Mouse (Mus musculus) splenic B cell, adult 2 months (primary cell): ENCODE measurements around the gene Ugt1a6b.
"Not testable (repeated sequence)": the region's sequence is repeated elsewhere in the genome, so short reads cannot be mapped to it uniquely, and the experiment has no call there.

Experiments
- DNase-seq: peaks from one replicate; pipeline ENCODE4 v3.0.0-alpha.2; 2011; ENCODE audit warnings: low read depth, low spot score
- H3K27me3 ChIP-seq: 2 replicates; pipeline ENCODE4 v1.6.1; 2012; ENCODE audit warnings: mild to moderate bottlenecking, low read length, moderate library complexity, mixed read lengths; ENCODE audit not compliant: control insufficient read depth, poor library complexity, insufficient read depth, severe bottlenecking
- H3K36me3 ChIP-seq: 2 replicates; pipeline ENCODE4 v1.6.1; 2012; ENCODE audit warnings: mild to moderate bottlenecking, low read length, moderate library complexity, mixed read lengths; ENCODE audit not compliant: control insufficient read depth, poor library complexity, insufficient read depth, severe bottlenecking

The Ugt1a6b gene

GRCm38 (mm10) chr1:88136646-88137045, 33.6 kb downstream of the Ugt1a6b start:
- no peaks in the 10 kb centered on the region for H3K27me3 ChIP-seq
- no peaks in the 10 kb centered on the region for H3K36me3 ChIP-seq
- DNase-seq: no peak

GRCm38 (mm10) chr1:88137264-88137663, 34.2 kb downstream of the Ugt1a6b start:
- no peaks in the 10 kb centered on the region for H3K27me3 ChIP-seq
- DNase-seq: no peak
- no peaks in the 10 kb centered on the region for H3K36me3 ChIP-seq

GRCm38 (mm10) chr1:88138145-88138544, 35.1 kb downstream of the Ugt1a6b start:
- Histone ChIP-seq H3K36me3 (no peaks in the 10 kb centered on the region), H3K27me3 (no peaks in the 10 kb centered on the region)
- no peak for DNase-seq

- H3K27me3 ChIP-seq, H3K36me3 ChIP-seq, DNase-seq: not testable (repeated sequence)
These were observed 37.4 kb downstream of the Ugt1a6b start for GRCm38 (mm10) chr1:88140492-88140891.

- H3K36me3 ChIP-seq, H3K27me3 ChIP-seq: not testable (repeated sequence)
- peak; percentile 57 for DNase-seq
These were observed 41.1 kb downstream of the Ugt1a6b start for GRCm38 (mm10) chr1:88143966-88144675.

GRCm38 (mm10) chr1:88145278-88145677, 42.2 kb downstream of the Ugt1a6b start:
- not testable (repeated sequence) for H3K27me3 ChIP-seq, H3K36me3 ChIP-seq
- DNase-seq: peak; percentile 5

GRCm38 (mm10) chr1:88150133-88150532, 47.1 kb downstream of the Ugt1a6b start:
- not testable (repeated sequence) for H3K27me3 ChIP-seq, H3K36me3 ChIP-seq, DNase-seq

GRCm38 (mm10) chr1:88158430-88158829, 55.4 kb downstream of the Ugt1a6b start:
- Histone ChIP-seq H3K27me3 (no peaks in the 10 kb centered on the region), H3K36me3 (no peaks in the 10 kb centered on the region)
- no peak for DNase-seq

GRCm38 (mm10) chr1:88165711-88166110, 62.7 kb downstream of the Ugt1a6b start, which contains the start of gene Ugt1a5:
Ugt1a5 (plus strand) TSS chr1:88166012.
- no peaks in the 10 kb centered on the region for H3K36me3 ChIP-seq
- no peak for DNase-seq

GRCm38 (mm10) chr1:88172190-88172589, 69.1 kb downstream of the Ugt1a6b start:
- not testable (repeated sequence) for DNase-seq, H3K36me3 ChIP-seq, H3K27me3 ChIP-seq

More at GRCm38 (mm10) chr1:88165711-88166110, 62.7 kb downstream of the Ugt1a6b start, which contains the start of gene Ugt1a5:
- no peaks in the 10 kb centered on the region; the same call in 1 of the 2 replicates for H3K27me3 ChIP-seq

GRCm38 (mm10) chr1:88179657-88180056, 76.6 kb downstream of the Ugt1a6b start:
- DNase-seq: no peak
- Histone ChIP-seq H3K36me3 (no peaks in the 10 kb centered on the region), H3K27me3 (no peaks in the 10 kb centered on the region)

GRCm38 (mm10) chr1:88186325-88186935, 83.4 kb downstream of the Ugt1a6b start:
- no peaks in the 10 kb centered on the region for H3K36me3 ChIP-seq
- DNase-seq: no peak
- no peaks in the 10 kb centered on the region for H3K27me3 ChIP-seq

GRCm38 (mm10) chr1:88192136-88192535, 89.1 kb downstream of the Ugt1a6b start:
- H3K36me3 ChIP-seq: no peaks in the 10 kb centered on the region
- no peaks in the 10 kb centered on the region for H3K27me3 ChIP-seq
- DNase-seq: no peak

GRCm38 (mm10) chr1:88195687-88196086, 92.6 kb downstream of the Ugt1a6b start:
- no peak for DNase-seq

GRCm38 (mm10) chr1:88197443-88197842, 94.4 kb downstream of the Ugt1a6b start:
- Histone ChIP-seq H3K36me3 (no peaks in the 10 kb centered on the region), H3K27me3 (no peaks in the 10 kb centered on the region)
- no peak for DNase-seq

More at GRCm38 (mm10) chr1:88195687-88196086, 92.6 kb downstream of the Ugt1a6b start:
- no peaks in the 10 kb centered on the region for H3K27me3 ChIP-seq
- no peaks in the 10 kb centered on the region for H3K36me3 ChIP-seq
